Mouse (Mus musculus) CH12.LX (cell line): ENCODE data around the gene Pip5k1b.

ENCODE experiments used
- CTCF ChIP-seq, 2 experiments: IDR thresholded peaks in 1 of 2; conservative IDR thresholded peaks in 1 of 2; 2 replicates each; pipeline ENCODE4 v1.5.1; 2011 to 2012; ENCODE audit warnings: low read depth in 2 of 2, low read length in 2 of 2, improper control_type of control experiment in 1 of 2, inconsistent platforms in 1 of 2, mild to moderate bottlenecking in 1 of 2, moderate library complexity in 1 of 2
- E2F4 ChIP-seq: IDR thresholded peaks from 2 replicates; pipeline ENCODE4 v1.6.1; 2011; ENCODE audit warnings: low read depth, low read length, improper control_type of control experiment; ENCODE audit not compliant: insufficient replicate concordance
- ETS1 ChIP-seq: conservative IDR thresholded peaks from 2 replicates; pipeline ENCODE4 v1.6.1; 2012; ENCODE audit warnings: low read depth, mild to moderate bottlenecking, inconsistent platforms, low read length, improper control_type of control experiment, moderate library complexity
- JUN ChIP-seq: IDR thresholded peaks from 2 replicates; pipeline ENCODE4 v1.6.1; 2011; ENCODE audit warnings: low read depth, mild to moderate bottlenecking, low read length, improper control_type of control experiment, moderate library complexity; ENCODE audit not compliant: insufficient read depth
- KAT2A ChIP-seq: IDR thresholded peaks from 2 replicates; pipeline ENCODE4 v1.6.1; 2012; ENCODE audit warnings: low read length, improper control_type of control experiment, inconsistent platforms; ENCODE audit not compliant: insufficient replicate concordance
- MYC ChIP-seq: IDR thresholded peaks from 2 replicates; pipeline ENCODE4 v1.6.1; 2011; ENCODE audit warnings: low read depth, mild to moderate bottlenecking, improper control_type of control experiment, low read length
- POLR2AphosphoS2 ChIP-seq: IDR thresholded peaks from 2 replicates; pipeline ENCODE4 v1.6.1; 2011; ENCODE audit warnings: low read depth, low read length, improper control_type of control experiment
- RAD21 ChIP-seq: IDR thresholded peaks from 2 replicates; pipeline ENCODE4 v1.6.1; 2011; ENCODE audit warnings: low read depth, mild to moderate bottlenecking, low read length, improper control_type of control experiment, moderate library complexity
- RCOR1 ChIP-seq: conservative IDR thresholded peaks from 2 replicates; pipeline ENCODE4 v1.6.1; 2012; ENCODE audit warnings: low read depth, mild to moderate bottlenecking, inconsistent platforms, low read length, improper control_type of control experiment

- TF ChIP-seq KAT2A (no peak), CTCF (conservative IDR thresholded peaks at IDR 0.05 in 1 of 2, IDR thresholded peaks at IDR 0.05 in 1 of 2; ENCODE audit: low read depth in 2 of 2, low read length in 2 of 2) (no peak), E2F4 (no peak), RAD21 (no peak), POLR2AphosphoS2 (no peak), MYC (no peak), JUN (no peak), ETS1 (no peak), RCOR1 (no peak)
These were observed 63.8 kb downstream of the Pip5k1b start for GRCm38 (mm10) chr19:24491824-24492223.
